Mouse (Mus musculus): ENCODE data around the gene Slc23a2.

Gene Slc23a2

GRCm38 (mm10) chr2:132144971-132145691 lies at the start of gene Slc23a2:
Gene Slc23a2, minus strand, starts transcription at chr2:132145108.
- DNase-seq = peak; percentile 80

DNA sequence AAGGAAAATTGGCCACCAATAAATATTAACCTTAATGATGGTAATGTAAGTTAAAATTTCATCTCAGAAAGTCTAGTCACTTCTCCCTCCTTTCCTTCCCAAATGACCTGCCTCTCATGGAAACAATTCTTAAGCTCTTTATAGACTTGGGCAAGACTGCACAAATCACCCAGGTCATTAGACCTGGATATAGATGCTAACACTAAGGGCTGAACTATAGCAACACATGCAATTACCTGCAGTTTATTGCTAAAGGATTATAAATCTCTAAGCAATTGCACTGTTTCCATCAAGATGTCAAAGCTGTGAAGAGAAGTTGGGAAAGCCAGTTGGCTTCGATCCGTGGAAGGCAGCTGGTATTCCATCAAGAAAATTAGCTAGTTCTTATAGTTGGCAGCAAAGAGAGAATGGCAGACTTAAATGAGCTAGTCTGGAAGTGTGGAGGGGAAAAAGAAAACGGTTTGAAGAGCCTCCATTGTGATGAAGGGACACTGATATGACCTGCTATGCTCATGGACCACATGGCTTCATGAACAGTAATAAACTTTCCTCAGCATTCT lies 45.8 kb upstream of the Slc23a2 start:
- no peak for DNase-seq

DNA sequence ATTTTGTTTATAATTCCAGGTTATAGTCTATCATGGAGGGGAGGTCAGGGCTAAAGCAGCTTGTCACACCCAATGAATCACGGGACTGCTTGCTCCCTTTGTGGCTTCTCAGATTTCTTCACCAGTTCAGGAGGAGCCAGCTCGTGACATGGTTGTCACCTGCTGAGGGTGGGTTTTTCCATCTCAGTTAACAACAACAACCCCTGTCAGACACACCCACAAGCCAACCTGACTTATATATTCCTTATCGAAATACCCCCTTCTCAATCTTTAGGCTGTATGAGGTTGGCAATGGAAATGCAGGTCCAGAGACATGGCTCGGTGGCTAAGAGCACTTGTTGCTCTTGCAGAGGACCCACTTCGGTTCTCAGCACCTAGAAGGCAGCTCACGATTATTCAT lies 39.0 kb upstream of the Slc23a2 start:
- no peak for DNase-seq

GRCm38 (mm10) chr2:132180463-132181205 lies 35.7 kb upstream of the Slc23a2 start:
- no peak for DNase-seq

- peak; percentile 28 for DNase-seq
Measured at GRCm38 (mm10) chr2:132179371-132179770, 34.5 kb upstream of the Slc23a2 start.

GRCm38 (mm10) chr2:132177406-132177805 lies 32.5 kb upstream of the Slc23a2 start:
- DNase-seq = no peak

- no peak for DNase-seq
Measured at GRCm38 (mm10) chr2:132176289-132176848, 31.5 kb upstream of the Slc23a2 start.

GRCm38 (mm10) chr2:132174048-132174447 lies 29.1 kb upstream of the Slc23a2 start:
- no peak for DNase-seq

GRCm38 (mm10) chr2:132171939-132172338 lies 27.0 kb upstream of the Slc23a2 start:
- DNase-seq = no peak

DNA sequence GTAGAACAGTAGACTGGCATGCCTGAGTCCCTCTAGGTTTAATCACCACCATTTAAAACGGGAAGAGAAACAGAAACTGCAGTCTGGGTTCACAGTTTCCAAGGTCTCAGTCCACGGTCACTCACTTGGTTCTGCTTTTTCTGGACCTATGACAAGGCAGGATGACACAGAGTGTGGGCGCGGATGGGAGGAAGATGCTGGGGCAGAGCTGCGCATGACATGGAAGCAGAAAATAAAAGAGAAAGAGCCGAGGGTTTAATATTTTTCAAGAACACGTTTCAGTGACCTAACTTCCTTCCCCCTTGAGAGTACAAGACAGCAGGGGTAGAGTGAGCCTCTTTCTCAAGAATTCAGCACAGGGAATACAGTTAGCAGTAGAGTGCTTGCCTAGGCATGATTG lies 24.2 kb upstream of the Slc23a2 start:
- no peak for DNase-seq

- DNase-seq = no peak
Measured at GRCm38 (mm10) chr2:132163626-132164025, 18.7 kb upstream of the Slc23a2 start.

DNA sequence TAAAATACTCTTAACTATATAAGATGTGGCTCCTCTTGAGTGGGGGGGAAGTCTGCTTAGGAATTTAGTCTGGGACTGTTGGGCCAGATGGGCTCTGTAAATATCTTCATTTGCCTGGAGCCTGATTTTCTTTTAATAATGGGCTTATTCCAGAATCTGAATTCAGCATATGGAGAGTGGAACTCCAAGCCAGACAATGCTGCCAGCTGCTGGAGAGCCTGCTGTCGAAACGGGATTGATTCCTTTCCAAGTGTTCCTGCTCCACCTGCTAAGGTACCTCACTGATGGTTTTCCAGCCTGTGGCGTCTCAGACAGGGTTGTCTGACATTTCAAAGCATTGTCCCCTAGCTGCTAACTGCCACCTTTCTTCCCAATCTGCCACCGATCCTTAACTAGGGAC lies 12.6 kb upstream of the Slc23a2 start:
- no peak for DNase-seq

- DNase-seq = no peak
Measured at GRCm38 (mm10) chr2:132152670-132153069, 7.8 kb upstream of the Slc23a2 start.

DNA sequence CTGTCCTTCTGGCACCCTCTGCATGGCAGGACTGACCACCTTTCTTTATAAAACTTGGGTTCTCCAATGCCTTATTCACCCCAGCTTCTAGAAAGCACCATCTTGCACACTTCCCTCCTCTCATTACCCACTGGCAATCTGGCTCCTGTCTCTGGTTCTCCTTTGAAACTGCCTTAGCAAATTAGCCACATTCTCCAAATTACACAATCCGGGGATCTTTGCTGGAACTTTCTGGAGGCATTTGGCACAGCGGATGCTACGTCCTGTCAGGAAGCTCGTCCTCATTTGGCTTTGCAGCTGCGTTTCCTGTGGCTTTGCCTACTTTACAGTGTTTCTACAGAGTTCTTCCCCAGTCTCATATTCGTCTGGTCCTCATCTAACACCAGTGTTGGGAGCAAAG lies 6.7 kb upstream of the Slc23a2 start:
- DNase-seq = no peak

DNA sequence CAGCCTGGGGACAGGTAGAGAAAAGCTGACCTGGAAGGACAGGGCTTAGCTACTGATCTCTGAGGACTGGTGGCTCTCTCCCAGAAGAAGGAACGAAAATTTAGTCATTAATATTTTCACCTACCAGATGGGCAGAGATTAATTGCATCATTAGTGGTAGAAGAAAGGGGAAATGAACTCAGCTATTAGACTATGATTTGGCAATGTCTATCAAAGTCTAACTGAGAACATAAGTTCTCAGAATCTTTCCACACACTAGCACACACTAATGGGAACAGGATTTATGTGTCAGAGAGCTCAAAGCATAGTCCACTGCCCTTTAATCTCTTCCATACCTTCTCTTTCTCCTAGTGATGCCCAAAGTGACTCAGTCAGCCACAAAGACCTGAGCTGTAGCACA lies 6.0 kb upstream of the Slc23a2 start:
- DNase-seq = no peak

DNA sequence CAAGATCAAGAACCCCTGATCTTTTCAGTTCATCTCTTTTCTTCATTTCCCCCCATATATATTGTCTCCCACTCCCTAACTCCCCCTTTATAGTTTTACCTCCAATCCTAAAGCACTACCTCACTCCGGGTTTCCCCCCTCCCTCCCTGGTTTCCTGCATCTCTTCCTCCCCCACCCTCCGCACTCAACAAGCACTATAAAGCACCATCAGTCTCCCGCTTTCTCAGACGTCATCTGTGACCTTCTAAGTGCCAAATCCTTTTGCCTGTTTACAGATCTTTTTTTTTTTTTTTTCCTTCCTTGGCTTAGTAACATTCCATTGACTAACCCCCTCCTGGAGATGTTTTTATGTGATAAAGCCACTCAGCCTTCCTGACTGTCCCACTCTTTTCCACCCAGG lies 1.6 kb upstream of the Slc23a2 start:
- DNase-seq = no peak

DNA sequence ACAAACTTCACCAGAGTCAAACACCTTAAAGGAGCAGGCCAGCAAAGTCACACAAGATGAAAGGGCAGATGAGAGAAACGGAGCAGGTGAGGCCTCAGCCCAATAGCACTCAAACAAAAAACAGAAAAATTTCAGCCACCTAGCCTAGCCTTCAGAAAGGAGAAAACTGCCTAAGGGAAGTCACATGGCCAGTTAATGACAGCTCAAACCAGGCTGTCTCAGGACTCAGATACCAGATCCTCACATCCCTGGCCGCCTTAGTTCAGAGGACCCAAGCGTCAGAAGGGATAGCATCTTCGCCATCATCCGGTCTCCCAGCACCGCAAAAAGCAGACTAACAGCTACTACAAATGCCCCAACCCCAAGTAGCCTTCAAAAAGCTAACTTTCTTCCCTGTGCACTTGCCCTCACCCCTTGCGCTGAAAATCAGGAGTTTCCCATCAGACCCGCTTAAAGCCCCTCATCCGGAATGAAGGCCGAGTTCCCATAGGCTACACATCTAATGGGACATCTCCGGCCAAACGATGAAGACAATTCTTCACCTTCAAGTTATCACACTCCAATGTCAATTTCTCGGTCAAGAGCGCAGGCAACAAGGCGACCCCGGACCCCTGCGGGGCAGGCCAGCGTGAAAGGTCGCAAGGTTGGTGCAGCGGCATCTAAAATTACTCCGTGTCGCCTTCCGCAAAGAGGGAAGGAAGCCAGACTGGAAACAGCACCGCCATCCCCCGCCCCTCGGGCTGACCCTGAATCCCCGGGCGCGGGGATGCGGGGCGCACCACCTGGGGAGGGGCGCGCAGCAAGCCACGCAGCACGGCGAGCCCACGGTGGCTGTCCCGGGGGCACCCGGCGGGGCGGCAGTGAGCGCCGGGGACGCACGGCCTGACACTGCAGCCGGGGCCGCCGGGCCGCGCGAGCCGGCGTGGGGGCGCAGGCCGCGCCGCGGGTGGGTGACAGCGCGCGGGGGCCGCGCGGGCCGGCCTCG lies 673 bp downstream of the Slc23a2 start:
- DNase-seq = peak; percentile 63

DNA sequence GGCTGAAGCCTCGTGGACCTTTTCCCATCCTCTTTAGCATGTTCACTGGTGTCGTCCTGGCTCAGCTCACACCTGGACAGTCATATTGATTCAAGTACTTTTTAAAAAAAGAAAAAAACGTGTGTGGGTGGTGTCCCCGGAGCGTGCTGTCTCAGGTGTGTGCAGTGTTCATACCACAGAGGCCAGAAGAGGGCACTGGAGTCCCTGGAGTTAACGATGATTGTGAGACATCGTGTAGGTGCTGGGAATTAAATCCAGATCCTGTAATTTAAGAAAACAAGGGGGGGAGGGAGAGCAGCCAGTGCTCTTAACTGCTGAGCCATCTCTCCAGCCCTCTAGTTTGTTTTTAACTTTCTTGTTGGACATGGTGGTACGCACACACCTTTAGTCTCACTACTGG lies 2.3 kb downstream of the Slc23a2 start:
- no peak for DNase-seq

DNA sequence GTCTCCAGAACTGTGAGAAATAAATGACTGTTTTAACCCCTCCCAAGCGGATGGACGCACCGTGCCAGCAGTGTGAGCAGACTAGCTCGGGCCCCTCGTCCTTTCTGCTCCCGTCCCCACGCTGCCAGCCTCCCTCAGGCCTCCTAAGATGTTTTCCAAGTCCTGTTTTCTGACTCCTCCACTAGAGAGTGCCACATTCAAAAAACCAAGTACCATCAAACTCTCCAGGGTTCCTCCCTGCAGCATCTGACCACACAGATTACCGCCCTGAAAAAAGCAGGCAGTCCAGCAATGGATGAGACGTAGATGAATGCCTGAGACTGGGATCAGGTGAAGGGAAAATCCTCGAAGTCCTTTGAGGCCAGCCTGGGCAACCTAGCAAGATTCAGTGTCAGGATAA lies 4.4 kb downstream of the Slc23a2 start:
- DNase-seq = no peak

GRCm38 (mm10) chr2:132139099-132139498 lies 5.8 kb downstream of the Slc23a2 start:
- no peak for DNase-seq

DNA sequence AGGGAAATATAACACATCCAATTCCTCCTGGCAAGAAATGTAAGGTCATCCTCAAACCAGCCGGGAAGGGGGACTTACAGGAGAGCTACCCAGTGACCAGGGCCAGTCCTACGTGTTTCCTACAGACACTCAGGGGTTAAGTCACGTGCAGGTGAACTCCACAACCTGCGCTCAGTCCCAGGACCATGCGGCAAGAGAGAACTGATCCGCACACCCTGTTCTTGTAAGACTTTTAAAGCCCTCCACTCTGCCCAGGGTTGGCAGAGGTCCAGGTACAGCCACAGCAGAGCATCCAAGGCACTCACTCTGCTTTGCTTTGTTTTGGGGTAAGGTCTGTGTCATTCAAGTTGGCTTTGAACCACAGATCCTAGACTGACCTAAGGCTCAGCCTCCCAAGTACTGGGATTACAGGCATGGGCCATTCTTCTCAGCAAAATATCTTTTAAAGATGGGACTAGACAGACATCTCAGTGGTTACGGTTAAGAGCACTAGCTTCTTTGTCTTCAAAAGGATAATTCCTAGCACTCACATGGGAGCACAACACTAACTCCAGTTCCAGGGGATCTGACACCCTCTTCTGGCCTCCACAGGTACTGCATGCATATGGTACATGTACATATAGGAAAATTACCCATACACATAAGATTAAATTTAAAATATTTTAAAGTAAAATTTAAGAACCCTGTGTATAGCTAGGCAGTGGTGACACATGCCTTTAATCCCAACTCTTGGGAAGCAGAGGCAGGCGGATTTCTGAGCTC lies 8.9 kb downstream of the Slc23a2 start:
- DNase-seq = peak; percentile 70

GRCm38 (mm10) chr2:132134758-132135157 lies 10.2 kb downstream of the Slc23a2 start:
- no peak for DNase-seq

Measured in thymus, postnatal 4 days (tissue).